Mouse (Mus musculus): ENCODE results near the gene Dnajc9. TPM values are rescaled to one million over a fixed set of nuclear protein-coding genes. Genes with fewer than 3 reads are reported as not detected.

Gene Dnajc9
- polyA plus RNA-seq, 1 experiment from 2014 or later, result 179 TPM

DNA sequence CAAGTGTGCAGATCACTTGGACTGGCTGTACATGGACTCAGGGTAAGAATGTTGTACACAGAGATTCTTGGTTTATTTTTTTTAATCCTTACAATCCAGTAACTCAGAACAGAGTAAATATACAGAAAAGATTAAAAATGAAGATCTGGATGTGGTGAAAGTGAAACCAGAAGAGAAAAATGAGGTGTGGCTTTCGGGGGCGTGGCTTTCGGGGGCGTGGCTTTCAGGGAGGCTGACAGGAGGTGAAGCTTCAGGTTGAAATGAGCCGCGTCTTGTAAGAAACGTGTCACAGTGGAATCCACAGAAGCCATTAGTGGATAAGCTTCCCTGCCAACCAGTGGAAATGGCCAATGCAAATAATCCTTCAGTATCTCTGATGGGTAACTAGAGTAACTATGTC is 47.8 kb downstream of the Dnajc9 start:
- no peak overlapping the region for H3K27ac ChIP-seq
- no peak overlapping the region for H3K4me3 ChIP-seq
- peaks cover 70% of the 10 kb centered on the region for H3K36me3 ChIP-seq
- no peaks in the 10 kb centered on the region for H3K27me3 ChIP-seq (ENCODE audit: insufficient read depth, poor library complexity, severe bottlenecking)
- no peak for DNase-seq (ENCODE audit: low spot score)
- no peaks in the 10 kb centered on the region for H3K4me1 ChIP-seq
- no peaks in the 10 kb centered on the region for H3K9me3 ChIP-seq
- 74% methylated on average over 7 of the region's 7 CpGs for WGBS

DNA sequence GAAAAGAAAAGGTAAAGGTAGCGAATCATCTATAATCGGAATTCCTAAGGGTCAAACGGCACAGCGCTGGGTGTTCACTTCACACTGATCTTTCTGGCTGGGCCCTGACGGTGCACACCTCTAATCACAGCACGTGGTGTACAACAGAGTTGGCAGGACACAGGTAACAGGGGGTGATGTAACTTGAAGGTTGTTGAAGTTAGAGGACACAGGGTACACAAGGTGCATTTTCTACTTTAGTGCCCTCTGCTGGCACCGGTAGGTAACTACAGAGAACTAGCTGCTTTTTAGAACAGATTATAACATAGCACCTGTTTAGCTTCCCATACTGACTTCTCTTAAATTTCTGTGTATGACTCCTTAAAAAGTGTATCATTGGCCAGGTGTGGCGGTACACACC is 48.6 kb downstream of the Dnajc9 start:
- Histone ChIP-seq H3K9me3 (no peaks in the 10 kb centered on the region), H3K27me3 (ENCODE audit: insufficient read depth, poor library complexity, severe bottlenecking) (no peaks in the 10 kb centered on the region), H3K27ac (no peak overlapping the region), H3K36me3 (peaks cover 71% of the 10 kb centered on the region), H3K4me1 (no peaks in the 10 kb centered on the region), H3K4me3 (no peak overlapping the region)
- DNase-seq (ENCODE audit: low spot score), result no peak
- WGBS, result 83% methylated on average over 8 of the region's 8 CpGs

DNA sequence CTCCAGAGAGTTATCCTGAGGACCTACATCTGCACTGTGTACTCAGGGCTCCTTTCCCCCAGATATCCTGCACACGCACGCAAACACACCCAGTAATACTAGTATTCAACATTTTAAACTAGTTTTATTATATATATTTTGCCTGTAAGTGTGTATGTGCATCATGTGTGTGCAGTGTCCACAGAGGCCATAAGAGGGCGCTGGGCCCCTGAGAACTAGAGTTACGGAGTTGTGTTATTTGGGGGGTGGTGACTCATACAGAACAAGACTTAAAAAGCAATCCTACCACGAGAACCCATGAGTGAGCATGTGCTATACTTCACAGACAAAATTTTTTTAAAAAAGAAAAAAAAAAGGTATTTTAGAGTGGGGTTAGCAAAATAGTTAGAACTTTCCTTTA is 49.3 kb downstream of the Dnajc9 start:
- no peak for DNase-seq (ENCODE audit: low spot score)
- Histone ChIP-seq H3K4me3 (no peak overlapping the region), H3K36me3 (peaks cover 77% of the 10 kb centered on the region), H3K4me1 (no peaks in the 10 kb centered on the region), H3K27me3 (ENCODE audit: insufficient read depth, poor library complexity, severe bottlenecking) (no peaks in the 10 kb centered on the region), H3K27ac (no peak overlapping the region), H3K9me3 (no peaks in the 10 kb centered on the region)
- 92% methylated on average over 5 of the region's 5 CpGs for WGBS

Other genes starting within 250 kb of the Dnajc9 start
- 4.4 and 7.1 TPM in 2 replicates for gene Kcnk5, start 207.1 kb downstream of the Dnajc9 start, polyA plus RNA-seq (2016; fragmentation: Nextera tagmentation; extraction: Ambion mirVana)
- 0.65 TPM in 1 of 2 replicates, not detected in the other for gene Kcnk16, start 119.7 kb downstream of the Dnajc9 start, polyA plus RNA-seq (2016; fragmentation: Nextera tagmentation; extraction: Ambion mirVana)
- gene Nudt13, start 94.2 kb downstream of the Dnajc9 start, polyA plus RNA-seq (2016; fragmentation: Nextera tagmentation; extraction: Ambion mirVana), result 12.4 and 13.1 TPM in 2 replicates
- gene Ecd, start 40.8 kb downstream of the Dnajc9 start, polyA plus RNA-seq (2016; fragmentation: Nextera tagmentation; extraction: Ambion mirVana), result 47.7 and 58.8 TPM in 2 replicates
- gene Fam149b, start 40.7 kb downstream of the Dnajc9 start, polyA plus RNA-seq (2016; fragmentation: Nextera tagmentation; extraction: Ambion mirVana), result 26.5 and 38.4 TPM in 2 replicates
- 95.0 and 108 TPM in 2 replicates for gene Mrps16, start 4.7 kb upstream of the Dnajc9 start, polyA plus RNA-seq (2016; fragmentation: Nextera tagmentation; extraction: Ambion mirVana)
- 0.15 and 0.39 TPM in 2 replicates for gene Cfap70, start 63.3 kb upstream of the Dnajc9 start, polyA plus RNA-seq (2016; fragmentation: Nextera tagmentation; extraction: Ambion mirVana)
- 36.6 and 38.5 TPM in 2 replicates for gene Anxa7, start 91.2 kb upstream of the Dnajc9 start, polyA plus RNA-seq (2016; fragmentation: Nextera tagmentation; extraction: Ambion mirVana)
- gene Mss51, start 108.0 kb upstream of the Dnajc9 start, polyA plus RNA-seq (2016; fragmentation: Nextera tagmentation; extraction: Ambion mirVana), result 0.64 and 0.65 TPM in 2 replicates
- gene Ppp3cb, start 157.7 kb upstream of the Dnajc9 start, polyA plus RNA-seq (2016; fragmentation: Nextera tagmentation; extraction: Ambion mirVana), result 36.2 and 37.8 TPM in 2 replicates